Mouse (Mus musculus): ENCODE measurements around the gene Trank1.

Trank1 gene

DNA sequence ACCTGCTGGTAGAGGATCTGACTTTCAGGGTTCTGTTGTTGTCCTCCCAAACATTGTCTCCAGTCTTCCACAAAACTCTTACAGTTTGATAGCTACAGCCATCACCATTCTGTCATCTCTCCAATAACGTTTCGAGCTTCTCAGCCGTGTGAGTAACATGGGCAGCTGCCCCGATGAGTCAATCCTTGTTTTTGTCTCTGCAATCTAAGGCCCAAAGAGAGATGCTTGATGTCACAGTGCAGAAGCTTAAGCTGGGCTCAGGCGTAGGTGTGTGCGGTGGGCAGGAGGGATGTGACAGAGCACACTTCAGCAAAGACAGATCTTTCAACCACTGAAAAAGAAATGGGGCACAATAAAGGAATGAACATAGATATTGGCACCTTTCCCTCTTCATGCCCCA, 7.5 kb upstream of the Trank1 start:
- DNase-seq = no peak

DNA sequence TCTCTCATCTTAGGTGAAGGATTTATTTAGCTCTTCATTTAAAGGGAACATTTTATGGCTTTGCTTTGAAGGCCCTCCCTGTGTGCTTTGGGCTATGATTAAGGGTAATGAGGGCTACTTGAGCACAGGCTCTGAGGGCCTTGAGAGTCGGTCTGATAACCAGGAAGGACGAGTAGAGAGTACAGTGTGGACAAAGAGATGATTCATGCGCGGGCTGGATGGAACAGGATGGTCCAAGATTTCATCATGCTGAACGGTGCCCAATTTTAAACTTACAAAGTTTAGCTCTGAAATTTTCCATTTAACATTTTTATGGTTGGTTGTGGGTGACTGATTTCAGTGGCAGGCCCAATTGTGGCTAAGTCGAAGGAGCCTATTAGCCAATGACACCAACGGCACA, 5.4 kb upstream of the Trank1 start:
- no peak for DNase-seq

DNA sequence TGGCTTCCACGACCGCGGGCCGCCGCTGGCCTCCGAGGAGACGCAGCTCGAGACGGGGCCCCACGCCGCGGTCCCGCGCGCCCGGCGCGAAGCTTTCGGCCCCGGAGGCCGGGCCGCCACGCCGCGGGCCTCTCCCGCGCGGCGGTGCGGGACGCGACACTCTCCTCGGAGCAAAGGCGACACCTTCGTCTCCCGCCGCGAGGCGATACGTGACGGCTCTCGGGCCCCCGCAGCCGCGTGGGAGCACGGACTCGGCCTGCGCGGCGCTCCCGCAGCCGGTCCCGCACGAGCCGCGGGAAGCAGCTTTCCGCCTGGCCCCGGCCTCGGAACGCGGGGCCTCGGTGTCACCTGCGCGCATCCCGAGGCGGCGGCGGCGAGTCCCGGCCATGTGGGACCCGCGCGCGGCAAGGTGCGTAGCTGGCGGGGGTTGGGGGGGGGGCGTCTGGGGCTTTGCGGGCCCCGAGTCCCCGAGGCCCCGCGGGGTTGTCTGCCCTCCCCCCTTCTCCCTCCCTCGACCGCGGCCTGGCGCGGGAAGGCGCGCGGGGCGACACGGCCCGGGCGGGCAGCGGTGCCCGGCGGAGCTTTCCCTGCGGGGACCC, 403 bp downstream of the Trank1 start:
- DNase-seq = peak; percentile 28 to 43

DNA sequence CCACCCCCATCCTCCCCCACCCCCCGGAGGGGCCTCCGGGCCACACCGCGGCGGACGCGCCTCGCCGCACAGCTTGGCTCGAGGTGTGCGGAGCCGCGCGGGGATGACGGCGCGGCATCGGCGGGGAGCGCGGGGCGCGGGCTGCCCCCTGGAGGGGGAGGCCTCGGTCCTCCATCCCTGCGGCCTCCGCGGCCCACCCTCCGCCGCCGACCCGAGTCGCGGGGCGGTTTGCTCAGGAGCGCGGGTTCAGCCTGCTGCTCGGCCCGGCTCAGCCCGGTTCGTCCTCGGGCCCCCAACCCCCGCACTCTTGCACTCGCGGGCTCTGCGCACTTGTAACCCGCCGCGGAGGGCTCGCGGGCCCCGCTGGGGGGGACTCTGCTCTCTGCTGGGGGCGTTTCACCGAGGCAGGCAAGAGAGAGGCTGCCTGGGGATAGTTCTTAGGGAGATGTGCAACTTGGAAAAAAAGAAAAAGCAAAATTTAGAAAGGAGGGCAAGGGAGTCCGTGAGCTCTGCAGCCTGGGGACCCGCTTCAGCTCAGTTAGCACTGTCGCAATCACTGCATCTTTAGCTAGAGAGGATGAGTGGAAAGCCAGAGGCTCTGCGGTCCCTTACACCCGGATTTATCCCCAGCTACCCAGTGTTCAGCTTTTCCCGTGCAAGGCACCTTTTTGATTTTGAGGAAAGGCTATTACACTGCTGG, 1.1 kb downstream of the Trank1 start:
- peak; percentile 32 to 39 for DNase-seq

DNA sequence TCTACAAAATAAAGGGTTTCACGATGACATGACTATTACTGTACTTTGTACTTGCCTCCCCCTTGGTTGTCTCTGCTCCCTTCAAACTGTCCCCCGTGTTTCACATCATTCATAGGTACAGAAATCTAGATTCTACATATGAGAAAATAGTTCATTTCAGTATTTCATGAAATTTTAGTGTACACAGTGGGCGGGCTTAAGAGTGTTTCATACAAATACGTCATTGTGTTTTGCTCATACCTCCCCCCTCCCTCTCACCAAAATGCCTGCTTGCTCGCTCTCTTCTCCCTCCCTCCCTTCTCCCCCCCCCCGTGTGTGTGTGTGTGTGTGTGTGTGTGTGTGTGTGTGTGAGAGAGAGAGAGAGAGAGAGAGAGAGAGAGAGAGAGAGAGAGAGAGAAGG, 1.8 kb downstream of the Trank1 start:
- DNase-seq = peak in 1 of 2 experiments; percentile 9

DNA sequence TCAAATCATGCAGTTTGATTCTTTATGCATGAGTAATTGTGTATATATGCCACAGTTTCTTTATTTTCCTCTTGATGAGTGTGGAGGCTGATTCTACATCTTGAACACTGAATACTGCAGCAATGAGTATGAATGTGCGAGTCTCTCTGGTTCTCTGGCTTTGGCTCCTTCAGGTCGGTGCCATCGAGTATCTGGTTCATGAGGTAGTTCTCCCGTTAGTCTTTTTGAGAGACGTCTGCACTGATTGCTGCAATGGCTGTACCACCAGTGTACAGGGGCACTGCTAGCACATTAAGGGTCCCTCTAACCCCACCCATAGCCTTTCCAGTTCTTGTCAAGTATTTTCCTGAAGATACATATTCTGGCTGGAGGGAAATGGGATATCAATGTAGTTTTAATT, 2.3 kb downstream of the Trank1 start:
- no peak for DNase-seq

DNA sequence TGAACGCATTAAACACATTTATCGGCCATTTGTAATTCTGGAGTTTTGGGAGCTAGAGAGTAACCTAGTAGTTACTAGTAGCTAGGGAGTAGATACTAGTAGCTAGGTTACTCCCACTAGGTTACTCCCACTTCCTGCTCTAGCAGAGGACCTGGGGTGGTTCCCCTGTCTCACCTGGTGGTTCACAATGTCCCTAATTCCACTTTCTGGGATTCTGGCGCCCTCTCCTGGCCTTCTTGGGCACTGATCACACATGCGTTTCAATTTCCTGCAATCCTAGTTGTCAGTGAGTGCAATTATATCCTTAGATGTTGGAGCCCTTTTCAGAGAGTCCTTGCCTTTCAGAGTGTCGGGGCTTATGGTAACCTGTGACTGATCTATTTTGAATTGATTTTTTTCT, 2.7 kb downstream of the Trank1 start:
- DNase-seq = peak; percentile 75 to 82

DNA sequence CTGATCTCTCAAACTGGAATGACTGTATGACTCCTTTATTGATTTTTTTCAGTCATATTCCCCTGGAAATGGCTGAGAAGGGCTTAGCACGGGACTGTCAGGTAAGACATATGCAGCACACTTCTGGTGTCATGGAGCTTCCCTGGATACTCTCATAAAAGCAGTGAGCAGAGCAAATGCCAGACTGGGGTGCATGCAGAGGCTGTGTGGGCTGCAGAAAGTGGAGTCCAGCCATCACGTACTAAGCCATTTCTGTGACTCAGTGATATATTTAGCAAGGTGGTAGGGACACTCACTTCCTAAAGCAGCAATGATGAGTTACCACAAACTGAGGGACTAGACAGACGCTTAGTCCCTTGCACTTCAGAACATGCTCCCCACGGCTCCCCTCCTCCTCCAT, 9.4 kb downstream of the Trank1 start:
- DNase-seq = no peak

DNA sequence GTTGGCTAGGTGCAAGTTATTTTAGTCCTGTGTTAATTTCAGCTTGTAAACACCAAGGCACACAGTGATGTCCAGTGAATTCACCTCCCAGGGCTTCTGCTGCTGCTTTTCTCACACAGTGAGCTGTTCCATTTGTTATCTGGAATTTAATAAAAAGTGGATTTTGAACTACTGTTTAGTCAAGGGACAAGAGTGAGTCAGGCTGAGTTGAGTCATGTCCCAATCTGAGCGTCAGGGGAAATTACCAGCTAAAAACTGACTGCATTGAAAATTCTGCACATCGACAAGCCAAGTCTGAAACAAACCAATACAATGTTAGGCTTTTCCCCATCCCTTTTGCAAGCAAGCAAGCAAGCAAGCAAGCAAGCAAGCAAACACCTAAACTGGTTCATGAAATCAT, 13.3 kb downstream of the Trank1 start:
- no peak for DNase-seq

DNA sequence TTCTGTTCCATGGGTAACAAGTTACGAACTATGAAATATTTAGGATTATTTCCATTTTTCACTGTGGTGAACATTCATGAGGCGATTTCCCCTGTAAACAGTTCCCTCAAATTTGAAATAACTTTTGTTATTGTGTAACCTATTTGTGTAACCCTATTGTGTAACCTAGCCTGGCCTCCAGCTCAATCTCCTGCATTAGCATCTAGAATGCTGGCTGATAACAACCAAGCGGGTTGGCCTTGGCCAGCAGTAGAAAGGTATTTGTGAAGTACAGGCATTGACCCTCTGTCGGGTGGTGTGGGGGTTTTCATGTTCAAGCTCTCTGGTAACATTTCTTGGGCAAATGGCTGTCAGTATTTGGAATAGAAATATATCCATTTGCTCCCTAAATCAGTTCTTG, 18.3 kb downstream of the Trank1 start:
- no peak for DNase-seq

DNA sequence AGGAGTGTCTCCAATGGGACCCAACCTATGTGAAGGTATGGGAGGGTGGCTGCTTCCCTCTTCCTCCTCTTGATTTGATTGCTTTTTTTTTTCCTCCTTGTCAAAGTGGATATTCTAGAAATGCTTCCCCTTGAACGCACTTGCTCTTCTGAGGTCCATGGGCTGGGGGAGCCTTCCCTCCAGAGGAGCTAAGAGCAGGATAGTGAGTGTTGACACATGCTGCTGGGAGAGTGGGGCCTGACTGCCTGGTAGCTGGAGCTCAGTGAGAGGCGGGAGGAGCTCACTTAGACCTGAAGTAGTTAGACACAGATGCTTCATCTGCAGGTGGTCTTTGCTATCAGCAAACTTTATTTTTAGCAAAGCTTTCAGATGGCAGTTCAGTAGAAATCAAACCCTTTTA, 22.3 kb downstream of the Trank1 start:
- no peak for DNase-seq

DNA sequence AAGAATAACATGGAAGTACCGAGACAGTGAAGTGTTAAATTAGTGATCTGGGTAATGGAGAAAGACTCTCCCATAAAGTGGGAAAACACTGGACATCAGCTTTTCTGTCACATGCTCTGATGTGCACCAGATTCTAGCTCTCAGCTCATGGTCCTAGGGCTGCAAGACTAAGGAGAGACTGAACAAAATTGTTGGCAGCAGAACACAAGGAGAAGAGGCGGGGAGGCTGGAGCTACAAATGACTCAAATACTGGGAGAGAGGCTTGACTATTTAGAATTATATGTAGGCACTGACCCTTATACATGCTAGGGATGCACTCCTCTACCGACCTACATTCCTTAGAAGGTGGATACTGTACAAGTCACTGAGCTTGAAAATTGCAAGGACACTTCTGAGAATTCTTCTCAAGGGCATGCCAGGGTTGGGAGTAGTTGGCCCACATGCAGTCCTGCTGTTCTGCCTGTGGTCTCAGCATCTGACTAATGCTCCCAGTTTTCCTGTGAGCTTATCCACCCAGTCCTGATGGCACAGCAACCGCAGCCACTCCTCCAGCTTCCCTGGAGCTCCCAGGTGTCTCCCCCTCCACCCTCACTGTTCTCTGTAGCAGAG, 23.1 kb downstream of the Trank1 start:
- peak; percentile 8 to 12 for DNase-seq

DNA sequence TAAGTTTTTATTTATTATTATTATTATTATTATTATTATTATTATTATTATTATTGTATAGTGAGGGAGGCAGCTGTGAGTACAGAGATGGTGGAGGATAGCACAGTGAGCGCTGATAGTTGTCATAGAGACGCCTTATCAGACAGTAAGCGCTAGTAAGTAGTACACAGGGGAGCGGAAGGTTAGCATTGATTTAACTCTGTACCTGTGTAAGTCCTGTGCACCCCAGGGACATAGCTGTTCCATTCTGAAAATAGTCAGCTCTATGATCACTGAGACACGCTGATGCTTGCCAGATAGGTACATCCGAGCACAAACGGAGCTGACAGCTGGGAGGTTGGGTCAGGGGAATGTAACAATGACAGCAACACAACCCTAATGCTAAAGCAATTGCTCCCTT, 39.7 kb downstream of the Trank1 start:
- DNase-seq = no peak

DNA sequence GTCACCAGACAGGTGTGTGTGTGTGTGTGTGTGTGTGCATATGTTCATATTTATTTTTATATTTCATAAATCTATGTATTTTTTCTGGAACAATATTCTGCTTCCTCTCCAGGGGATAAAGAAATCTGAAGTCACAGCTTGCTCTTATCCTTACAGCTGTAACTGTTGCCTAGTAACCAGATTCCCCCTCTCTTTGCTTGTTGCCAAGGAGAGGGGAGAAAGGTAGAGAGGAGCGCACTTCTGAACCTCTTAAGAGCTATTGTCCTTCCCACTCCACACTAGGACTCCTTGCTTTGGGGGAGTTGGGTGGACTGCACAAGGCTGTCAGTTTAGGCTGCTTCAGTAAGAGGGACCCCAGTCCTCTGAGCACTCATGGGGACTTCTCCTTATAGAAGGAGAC, 40.1 kb downstream of the Trank1 start:
- no peak for DNase-seq

DNA sequence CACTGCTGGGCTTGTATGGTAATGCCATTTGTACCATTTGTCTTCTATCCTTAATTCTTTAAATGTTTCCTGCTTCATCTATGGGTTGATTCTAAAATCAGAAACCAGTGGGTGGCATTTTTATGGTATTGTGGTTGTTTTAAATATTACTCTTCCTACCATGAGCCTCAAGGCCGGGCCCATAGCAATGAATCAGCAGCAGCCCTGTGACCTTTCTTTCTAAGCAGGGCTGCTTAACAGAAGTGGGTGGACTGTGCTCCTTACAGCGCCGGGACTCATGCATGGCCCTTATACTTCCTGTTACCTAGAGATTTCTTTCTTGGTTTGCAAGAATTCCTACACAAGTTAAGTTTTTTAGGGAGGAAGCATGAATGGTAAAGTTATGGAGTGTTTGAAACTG, 41.1 kb downstream of the Trank1 start:
- DNase-seq = no peak

DNA sequence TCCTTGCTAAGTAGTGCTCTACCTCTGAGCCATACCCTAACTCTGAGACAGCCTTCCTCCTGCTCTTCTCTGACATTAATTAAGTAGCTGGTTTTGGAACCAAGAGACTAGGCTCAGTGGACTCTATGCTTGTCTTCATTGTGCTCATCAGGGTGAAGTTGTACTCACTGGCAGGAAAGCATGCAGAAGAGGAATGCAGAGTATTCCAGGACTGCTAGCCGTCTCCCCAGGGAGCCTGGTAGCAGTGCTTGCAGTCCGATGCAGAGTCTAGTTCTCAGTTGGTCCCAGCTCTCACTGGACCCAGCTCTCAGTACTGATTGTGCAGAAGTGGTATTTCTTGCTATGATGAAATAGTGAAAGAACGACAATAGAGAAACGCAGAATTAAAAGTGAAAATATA, 43.5 kb downstream of the Trank1 start:
- DNase-seq = no peak

DNA sequence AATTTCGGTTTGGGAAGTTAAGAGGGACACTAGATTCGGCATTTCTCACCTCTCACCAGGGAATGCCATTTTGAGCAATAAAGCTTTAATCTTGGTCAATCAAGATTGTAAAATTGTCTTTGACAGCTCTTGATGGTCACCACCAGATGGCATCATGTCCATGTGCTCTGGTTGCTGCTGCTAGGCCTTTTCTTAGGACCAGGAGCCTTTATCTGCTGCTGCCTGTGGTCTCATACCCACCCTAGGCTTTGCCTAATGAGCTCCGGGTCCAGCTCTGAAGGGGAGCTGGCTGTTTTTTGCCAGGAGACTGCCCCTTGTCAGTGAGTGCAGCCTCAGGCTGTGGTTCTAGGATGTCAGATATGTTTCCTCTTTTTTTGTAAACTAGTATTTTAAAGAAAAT, 44.8 kb downstream of the Trank1 start:
- DNase-seq = peak; percentile 68 to 74

DNA sequence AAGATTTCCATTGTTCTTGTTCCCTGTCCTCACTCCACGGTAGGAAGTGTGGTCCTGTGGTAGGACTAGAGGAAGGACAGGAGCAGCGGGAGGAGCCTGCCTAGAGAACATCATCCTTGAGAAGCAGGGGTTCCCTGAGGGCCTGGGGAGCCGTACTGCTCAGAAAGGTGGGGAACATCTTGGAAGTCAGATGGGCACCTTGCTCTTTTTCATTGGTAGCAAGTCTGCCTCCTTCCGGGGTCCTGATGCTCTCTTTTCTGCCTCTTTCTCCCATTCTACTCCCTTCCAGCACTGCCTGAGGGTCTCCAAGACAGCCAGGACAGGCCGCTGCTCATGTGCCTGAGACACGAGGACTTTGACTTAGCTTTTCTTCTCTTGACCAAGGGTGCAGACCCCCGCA, 52.1 kb downstream of the Trank1 start:
- DNase-seq = no peak

DNA sequence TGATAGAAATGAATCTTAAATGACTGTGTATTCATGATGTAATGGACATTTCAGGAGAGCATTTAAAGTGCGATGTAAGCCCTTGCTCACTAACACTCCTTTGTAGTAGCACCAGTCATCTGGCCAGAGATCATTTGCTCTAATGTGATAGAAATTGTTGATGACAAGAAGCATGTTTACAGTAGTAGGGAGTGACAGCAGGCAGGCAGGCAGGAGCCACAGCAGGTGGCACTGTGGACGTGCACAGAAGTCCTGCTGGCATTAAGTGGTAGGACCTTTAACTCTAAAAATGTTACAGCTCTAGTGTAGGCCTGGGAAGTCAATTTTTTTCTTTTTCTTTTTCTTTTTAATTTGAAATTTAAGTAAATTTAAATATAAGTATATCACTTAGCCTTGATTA, 56.2 kb downstream of the Trank1 start:
- peak in 1 of 2 experiments; percentile 41 for DNase-seq

DNA sequence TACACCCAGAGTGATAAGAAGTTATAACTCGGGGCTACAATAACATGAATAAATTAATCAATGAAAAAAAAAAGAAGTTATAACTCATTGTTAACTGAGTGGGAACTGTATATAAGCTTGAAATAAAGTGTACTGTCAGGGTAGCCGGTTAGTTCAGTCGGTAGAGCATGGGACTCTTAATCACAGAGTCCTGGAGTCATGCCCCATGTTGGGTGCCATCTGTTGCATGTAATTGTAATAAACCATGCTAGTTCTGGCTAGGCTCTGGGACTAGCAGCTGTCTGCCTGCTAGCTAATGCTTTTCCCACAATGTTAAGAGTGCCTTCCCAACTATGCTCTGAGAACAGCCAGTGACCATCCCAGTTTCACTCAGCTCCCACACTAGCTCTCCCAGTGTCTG, 60.5 kb downstream of the Trank1 start:
- peak in 1 of 2 experiments; percentile 57 for DNase-seq

DNA sequence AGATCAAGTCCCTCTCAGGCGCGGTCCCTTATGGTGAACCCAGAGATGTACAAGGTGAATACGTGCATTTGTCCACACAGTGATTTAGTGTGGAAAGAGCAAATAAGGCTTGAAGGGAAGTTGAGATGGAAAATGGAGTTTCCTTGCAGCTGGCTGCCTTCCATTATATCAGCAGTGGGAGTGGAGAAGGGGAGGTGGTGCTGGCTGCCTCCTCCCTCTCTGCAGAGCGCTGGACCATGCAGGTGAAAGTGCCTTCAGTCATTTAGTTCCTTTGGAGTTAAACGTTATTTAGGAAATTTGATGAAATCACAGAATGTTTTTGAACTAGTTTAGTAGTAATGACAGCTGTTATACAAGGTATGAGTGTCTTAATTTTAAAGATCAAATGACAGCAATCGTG, 66.3 kb downstream of the Trank1 start:
- no peak for DNase-seq

DNA sequence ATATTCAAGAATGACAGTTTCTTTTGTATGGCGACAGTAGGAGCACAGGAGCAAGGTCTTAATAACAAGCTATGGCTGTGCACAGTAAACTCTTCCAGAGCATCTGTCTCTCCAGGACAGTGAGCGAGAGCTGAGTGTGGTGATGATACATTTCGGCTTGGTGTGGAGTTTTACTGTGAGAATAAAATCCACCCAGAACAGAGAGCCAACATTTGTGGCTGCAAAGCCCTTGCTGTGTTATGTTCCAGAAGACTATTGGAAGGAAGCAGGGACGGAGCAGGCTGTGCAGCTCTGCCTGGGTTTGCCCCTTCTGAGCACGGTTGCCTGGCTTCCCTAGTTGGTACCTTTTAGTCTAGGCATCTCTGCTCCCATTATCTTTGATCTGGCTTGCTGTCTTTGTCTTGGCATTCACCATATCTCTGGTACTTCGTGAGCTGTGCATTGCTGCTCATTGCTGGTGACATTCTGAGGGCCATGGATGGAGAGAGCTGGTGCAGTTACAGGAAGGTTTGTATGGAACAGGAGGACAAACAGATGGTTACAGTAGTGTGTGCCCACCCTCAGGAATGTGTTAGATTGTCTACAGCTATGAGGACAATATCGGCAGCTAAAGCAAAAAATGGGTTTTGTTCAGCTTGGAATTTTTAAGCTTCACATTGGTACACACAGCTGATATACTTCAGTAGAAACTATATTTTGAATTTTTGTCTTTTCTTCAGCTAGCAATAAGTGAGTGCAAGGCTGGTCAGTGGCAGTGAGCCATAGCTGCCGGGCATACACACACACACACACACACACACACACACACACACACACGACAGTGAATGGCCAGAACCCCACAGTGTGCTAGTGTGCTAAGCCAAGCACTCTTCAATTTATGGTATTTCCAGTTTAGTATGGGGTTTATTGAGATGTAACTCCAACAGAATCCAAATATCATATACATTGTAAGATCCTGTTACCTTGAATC, 69.8 kb downstream of the Trank1 start:
- peak; percentile 60 to 66 for DNase-seq

DNA sequence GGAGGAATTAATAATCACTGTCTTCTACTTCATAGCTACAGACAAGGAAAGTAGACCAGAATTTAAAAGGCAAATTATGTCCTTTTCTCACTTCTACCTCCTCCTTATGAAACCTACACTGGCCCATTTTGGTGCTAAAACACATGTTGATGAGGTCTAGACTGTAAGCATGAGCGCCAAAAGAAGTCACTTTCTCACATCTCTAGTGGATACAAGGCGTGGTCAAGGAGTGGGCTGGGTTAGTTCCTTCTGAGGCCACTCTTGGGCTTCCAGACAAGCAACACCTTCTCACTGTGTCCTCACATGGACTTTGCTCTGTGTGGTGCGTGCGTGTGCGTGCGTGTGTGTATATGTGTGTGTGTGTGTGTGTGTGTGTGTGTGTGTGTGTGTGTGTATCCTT, 70.9 kb downstream of the Trank1 start:
- DNase-seq = no peak
